Mouse (Mus musculus) spleen, adult 12 weeks (tissue): ENCODE results near the gene Scrn3.

Experiments
- DNase-seq: peaks from one replicate; pipeline ENCODE4 v3.0.0; 2022; ENCODE audit warnings: low spot score

The Scrn3 gene

GRCm38 (mm10) chr2:73312152-73313116 lies at the start of gene Scrn3, which contains the start of gene Cir1:
Gene Scrn3, plus strand, starts transcription at chr2:73312601.
Gene Cir1, minus strand, starts transcription at chr2:73312701.
- peak; percentile 88 for DNase-seq

GRCm38 (mm10) chr2:73263172-73263765 lies 49.1 kb upstream of the Scrn3 start:
- no peak for DNase-seq

GRCm38 (mm10) chr2:73263794-73264610 lies 48.4 kb upstream of the Scrn3 start:
- no peak for DNase-seq

- DNase-seq = no peak
These were observed 47.7 kb upstream of the Scrn3 start for GRCm38 (mm10) chr2:73264611-73265195.

DNA sequence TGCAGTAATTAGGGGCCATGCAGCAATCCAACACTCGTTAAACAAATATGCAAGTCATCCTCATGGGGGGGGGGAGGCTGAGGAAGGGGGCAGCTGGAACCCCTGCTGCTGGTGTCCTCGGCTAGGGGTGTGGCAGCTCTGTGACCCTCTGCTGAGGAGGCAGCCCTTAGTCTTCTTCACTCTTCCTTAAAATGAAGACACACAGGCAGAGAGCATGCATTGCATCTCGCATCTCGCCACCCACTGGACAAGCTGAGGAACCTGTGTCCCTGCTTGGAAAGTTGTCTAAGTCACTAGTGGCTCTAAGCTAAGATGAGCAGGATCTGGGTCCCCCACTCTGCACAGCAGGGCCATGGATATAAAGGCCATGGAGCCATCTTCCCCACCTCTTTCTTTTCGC lies 46.4 kb upstream of the Scrn3 start:
- no peak for DNase-seq

- DNase-seq = no peak
These were observed 45.8 kb upstream of the Scrn3 start for GRCm38 (mm10) chr2:73266623-73267022.

DNA sequence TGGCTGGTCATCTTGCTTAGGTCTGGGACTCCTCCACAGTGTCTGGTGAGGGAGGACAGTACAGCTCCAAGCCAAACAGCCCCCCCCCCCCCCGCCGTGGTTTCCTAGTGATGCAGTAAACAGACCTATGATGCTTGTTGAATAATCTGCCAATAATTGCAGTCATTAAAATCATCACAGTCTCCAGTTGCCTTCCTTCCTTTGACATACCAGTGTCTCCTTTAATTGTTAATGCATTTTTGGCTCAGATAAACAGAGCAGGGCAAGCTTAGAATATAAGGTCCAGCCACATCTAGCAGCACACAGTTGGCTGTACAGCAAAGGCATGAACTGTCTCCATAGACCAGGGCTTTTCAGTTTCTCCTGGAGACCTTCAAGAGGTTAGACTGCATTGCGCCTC lies 45.2 kb upstream of the Scrn3 start:
- no peak for DNase-seq

DNA sequence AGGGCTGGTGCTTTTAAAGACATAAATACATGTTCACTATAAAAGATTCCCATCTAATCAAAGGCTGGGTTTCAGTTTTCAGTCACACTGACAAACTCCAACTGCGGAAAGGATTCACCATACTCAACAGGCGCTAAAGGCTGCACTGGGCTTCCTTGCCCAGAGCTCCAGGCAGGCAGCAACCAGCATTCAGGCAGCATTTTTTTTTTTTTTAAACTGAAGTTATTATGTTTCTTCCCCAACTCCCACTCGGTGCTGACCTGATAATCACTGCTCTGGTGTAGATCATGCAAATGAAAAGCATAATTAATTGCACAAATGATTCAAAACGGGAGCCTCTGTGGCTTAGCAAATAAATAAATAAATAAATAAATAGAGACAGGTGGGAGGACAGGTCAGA lies 44.6 kb upstream of the Scrn3 start:
- DNase-seq = no peak

DNA sequence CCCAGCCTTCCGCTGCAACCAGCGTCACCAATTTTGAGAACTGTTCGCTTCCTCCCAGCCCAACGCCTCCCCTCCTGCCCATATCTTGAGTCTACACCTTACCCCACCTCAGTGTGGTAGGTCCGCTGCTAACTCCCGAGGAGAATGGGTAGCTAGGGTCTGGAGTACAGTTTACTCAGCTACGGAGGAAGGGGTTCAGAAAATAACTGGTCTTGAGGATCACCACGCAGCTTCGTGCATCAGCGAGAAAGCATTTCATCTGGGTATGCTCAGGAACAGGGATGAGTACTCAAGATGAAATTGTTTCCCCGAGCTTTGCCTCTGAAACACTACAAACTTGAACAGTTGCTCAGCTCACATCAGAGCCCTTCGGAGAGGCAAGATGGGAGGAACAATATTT lies 44.1 kb upstream of the Scrn3 start:
- DNase-seq = no peak

- no peak for DNase-seq
These were observed 43.5 kb upstream of the Scrn3 start for GRCm38 (mm10) chr2:73268836-73269395.

DNA sequence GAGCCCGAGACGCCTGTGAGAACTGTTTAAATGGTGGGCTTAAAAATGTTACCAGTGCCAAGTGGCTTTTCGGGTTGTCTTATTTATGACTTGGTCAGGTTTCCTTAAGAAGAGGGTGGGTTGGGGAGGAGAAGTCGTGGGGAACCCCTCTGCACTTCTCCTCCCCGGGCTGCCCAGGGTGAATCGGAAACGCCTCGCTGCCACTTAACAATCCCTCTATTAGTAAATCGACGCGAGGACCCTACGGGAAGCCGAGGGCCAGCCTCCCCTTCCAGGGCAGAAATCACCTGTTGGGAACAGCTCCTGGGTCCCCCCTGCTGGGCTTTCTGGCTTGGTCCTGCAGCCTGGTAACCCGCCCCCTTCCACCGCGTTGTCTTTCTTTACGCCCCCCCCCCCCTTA lies 42.7 kb upstream of the Scrn3 start:
- no peak for DNase-seq

DNA sequence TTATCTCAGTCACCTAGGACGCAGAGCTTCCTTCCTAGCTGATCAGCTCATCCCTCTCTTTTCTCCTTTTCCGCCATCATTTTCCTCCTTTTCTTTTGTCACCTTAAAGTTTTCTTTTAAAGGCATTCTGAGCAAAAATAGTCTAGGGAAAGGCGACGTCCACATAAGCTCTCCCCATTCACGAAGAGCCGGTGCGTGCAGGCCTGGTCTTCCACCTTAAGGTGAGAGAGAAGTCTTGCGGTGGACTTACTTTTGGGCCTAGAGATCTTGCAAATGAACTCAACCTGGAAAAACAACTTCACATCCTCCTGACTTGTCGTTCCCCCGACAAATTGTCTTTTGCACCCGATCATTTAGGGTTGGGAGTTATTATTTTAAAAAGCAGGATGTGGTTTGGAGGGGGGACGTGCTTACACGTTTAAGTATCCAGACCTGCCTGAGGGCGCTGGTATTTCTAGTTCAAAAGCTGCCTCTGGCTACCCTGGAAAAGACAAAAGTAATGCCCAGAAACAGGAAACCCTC lies 42.3 kb upstream of the Scrn3 start:
- DNase-seq = no peak

GRCm38 (mm10) chr2:73270593-73271458 lies 41.6 kb upstream of the Scrn3 start:
- no peak for DNase-seq

- no peak for DNase-seq
These were observed 40.8 kb upstream of the Scrn3 start, which contains the start of gene Sp9 for GRCm38 (mm10) chr2:73271459-73272161. Gene Sp9, plus strand, starts transcription at chr2:73271925.

DNA sequence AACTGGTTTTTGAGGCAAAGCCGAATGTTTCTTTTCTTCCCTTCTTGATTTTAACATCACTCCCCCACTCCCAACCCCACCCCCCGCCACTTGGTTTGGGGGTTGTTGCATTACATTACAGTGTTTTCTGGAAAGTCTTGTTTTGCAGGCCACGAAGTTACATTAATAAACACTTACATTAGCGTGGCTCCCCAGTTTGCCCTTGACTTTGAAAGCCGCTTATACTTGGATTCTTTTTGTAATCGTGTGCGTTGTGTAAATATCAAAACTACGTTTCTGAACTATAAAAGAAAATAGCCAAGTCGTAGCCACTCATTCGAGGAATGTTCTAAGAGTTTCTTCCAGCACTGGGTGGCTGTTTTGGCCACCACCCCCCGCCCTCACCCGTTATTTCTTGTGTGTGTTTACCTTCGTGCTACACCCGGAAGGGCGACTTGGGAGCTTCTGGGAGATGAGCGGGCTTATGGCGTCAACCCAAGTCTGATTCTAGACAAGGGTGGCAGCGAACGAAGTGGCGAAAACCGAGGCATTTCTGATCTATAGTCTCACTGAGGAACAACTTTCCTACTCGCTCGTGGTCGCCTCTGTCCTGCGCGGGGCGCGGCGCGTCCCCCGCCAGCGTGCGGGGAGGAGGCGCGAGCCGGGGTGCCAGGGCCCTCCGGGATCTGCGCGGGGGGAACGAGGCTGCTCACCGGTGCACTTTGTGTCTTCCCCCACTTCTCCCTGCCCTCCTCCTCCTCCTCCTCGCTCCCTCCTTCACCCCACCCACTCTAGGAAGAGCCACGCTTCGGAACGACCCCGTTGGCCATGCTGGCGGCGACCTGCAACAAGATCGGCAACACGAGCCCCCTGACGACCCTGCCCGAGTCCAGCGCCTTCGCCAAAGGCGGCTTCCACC lies 39.8 kb upstream of the Scrn3 start:
- no peak for DNase-seq

DNA sequence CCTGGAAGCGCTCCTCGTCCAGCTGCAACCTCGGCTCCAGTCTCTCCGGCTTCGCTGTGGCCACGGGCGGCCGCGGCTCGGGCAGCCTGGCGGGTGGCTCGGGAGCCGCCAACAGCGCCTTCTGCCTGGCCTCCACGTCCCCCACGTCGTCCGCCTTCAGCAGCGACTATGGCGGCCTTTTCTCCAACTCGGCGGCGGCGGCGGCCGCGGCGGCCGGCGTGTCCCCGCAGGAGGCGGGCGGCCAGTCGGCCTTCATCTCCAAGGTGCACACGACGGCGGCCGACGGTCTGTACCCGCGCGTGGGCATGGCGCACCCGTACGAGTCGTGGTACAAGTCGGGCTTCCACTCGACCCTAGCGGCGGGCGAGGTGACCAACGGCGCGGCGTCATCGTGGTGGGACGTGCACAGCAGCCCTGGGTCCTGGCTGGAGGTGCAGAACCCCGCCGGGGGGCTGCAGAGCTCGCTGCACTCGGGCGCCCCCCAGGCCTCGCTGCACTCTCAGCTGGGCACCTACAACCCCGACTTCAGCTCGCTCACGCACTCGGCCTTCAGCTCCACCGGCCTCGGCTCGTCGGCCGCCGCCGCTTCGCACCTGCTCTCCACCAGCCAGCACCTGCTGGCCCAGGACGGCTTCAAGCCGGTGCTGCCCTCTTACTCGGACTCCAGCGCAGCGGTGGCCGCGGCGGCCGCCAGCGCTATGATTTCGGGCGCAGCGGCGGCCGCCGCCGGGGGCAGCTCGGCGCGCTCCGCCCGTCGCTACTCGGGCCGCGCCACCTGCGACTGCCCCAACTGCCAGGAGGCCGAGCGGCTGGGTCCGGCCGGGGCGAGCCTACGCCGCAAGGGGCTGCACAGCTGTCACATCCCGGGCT lies 38.9 kb upstream of the Scrn3 start:
- no peak for DNase-seq

GRCm38 (mm10) chr2:73274119-73274920 lies 38.1 kb upstream of the Scrn3 start:
- no peak for DNase-seq
